In the genomic region with DNA sequence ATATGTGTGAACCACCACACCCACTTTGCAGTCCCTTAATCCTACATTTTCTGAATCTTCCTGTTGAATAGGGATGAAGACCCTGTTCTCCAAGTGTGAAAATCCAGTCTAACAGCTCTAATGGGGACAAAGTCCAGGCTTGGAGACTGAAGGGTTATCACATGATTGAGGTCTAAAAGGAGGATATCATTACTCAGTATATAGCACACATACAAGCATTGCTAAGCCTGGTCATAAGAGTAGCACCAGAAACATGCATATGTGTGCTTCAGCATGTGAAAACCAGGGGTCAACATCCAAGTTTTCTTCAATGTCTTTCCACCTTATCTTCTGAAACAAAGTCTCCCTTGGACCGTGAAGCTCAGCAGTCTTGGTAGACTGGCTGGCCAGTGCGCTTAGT, we compare ENCODE assay signal across 37 mouse cellular contexts. TPM values are rescaled to one million over a fixed set of nuclear protein-coding genes. Genes with fewer than 3 reads are reported as not detected.
"Had no signal": no experiment of that assay in that cellular context is flagged by ENCODE, and none has a peak within 500 bp of the region (broad histone marks: within the 10 kb centered on the region; RNA-seq: fewer than 3 reads in every experiment).

No protein-coding gene starts in this region.

- H3K4me2 ChIP-seq: heart, embryonic 12.5 days; hindbrain, embryonic 12.5 days; hindbrain, embryonic 14.5 days; kidney, embryonic 15.5 days; limb, embryonic 12.5 days; liver, embryonic 11.5 days; liver, embryonic 13.5 days had no signal

- H3K4me3 ChIP-seq: heart, adult 2 months; heart, embryonic 10.5 days; heart, embryonic 12.5 days; hindbrain, embryonic 10.5 days; hindbrain, embryonic 12.5 days; kidney, embryonic 15.5 days; layer of hippocampus, adult 2 months; left cerebral cortex, adult 2 months; limb, embryonic 10.5 days; limb, embryonic 12.5 days; liver, embryonic 13.5 days had no signal

- H3K36me3 ChIP-seq: hindbrain, embryonic 12.5 days had no signal

- H3K9ac ChIP-seq: heart, embryonic 12.5 days; hindbrain, embryonic 12.5 days; hindbrain, embryonic 14.5 days; kidney, embryonic 15.5 days; limb, embryonic 12.5 days; liver, embryonic 13.5 days had no signal

- H3K9me3 ChIP-seq: heart, embryonic 10.5 days; heart, embryonic 12.5 days; hindbrain, embryonic 10.5 days; hindbrain, embryonic 12.5 days; kidney, embryonic 15.5 days; limb, embryonic 10.5 days; limb, embryonic 12.5 days; liver, embryonic 13.5 days had no signal

- DNase-seq: gastrocnemius, postnatal 14 days; gastrocnemius, postnatal 36 days; heart, adult 11 months; heart, adult 2 months; heart, postnatal 10 days; heart, postnatal 4 days; kidney, adult 11 months; kidney, adult 2 months; kidney, adult 9 months; kidney, postnatal 14 days; kidney, postnatal 4 days; liver; liver, embryonic 13.5 days had no signal

- H3K27ac ChIP-seq: heart, adult 2 months; heart, embryonic 10.5 days; hindbrain, embryonic 10.5 days; hindbrain, embryonic 12.5 days; hindbrain, embryonic 14.5 days; kidney, embryonic 15.5 days; kidney, postnatal 0 days; layer of hippocampus, adult 2 months; left cerebral cortex, adult 2 months; limb, embryonic 10.5 days; limb, embryonic 12.5 days; liver, embryonic 13.5 days had no signal

- H3K27me3 ChIP-seq: heart, embryonic 12.5 days; hindbrain, embryonic 12.5 days; kidney, embryonic 15.5 days; limb, embryonic 12.5 days; liver, embryonic 13.5 days had no signal

- ATAC-seq: hindbrain, embryonic 16.5 days had no signal

- H3K4me1 ChIP-seq: limb, embryonic 10.5 days; limb, embryonic 12.5 days had no signal

RNA-seq across cellular contexts. Expression of gene 1700010B08Rik, which starts 40.6 kb away (rescaled TPM):
- total RNA-seq: gastrocnemius, adult 18-20 months; gastrocnemius, adult 8-10 months; gastrocnemius, postnatal 14 days; gastrocnemius, postnatal 36 days; heart, adult 2 months; heart, postnatal 10 days; heart, postnatal 25 days; heart, postnatal 4 days; layer of hippocampus, adult 2 months; layer of hippocampus, postnatal 10 days; layer of hippocampus, postnatal 25 days; left cerebral cortex, adult 2 months; left cerebral cortex, postnatal 14 days; left cerebral cortex, postnatal 36 days had no signal
- polyA plus RNA-seq: heart, embryonic 10.5 days; heart, embryonic 12.5 days; heart, embryonic 14.5 days; heart, embryonic 16.5 days; hindbrain, embryonic 10.5 days; hindbrain, embryonic 12.5 days; hindbrain, embryonic 14.5 days; hindbrain, embryonic 16.5 days; inflammation-experienced regulatory T-cells, adult 6 months; kidney, adult 2 months; kidney, embryonic 15.5 days; kidney, postnatal 0 days; limb, embryonic 10.5 days; limb, embryonic 12.5 days; limb, embryonic 14.5 days; liver, embryonic 11.5 days; liver, embryonic 13.5 days had no signal
